Mouse (Mus musculus): ENCODE results near the gene Lrrc29.

The Lrrc29 gene

DNA sequence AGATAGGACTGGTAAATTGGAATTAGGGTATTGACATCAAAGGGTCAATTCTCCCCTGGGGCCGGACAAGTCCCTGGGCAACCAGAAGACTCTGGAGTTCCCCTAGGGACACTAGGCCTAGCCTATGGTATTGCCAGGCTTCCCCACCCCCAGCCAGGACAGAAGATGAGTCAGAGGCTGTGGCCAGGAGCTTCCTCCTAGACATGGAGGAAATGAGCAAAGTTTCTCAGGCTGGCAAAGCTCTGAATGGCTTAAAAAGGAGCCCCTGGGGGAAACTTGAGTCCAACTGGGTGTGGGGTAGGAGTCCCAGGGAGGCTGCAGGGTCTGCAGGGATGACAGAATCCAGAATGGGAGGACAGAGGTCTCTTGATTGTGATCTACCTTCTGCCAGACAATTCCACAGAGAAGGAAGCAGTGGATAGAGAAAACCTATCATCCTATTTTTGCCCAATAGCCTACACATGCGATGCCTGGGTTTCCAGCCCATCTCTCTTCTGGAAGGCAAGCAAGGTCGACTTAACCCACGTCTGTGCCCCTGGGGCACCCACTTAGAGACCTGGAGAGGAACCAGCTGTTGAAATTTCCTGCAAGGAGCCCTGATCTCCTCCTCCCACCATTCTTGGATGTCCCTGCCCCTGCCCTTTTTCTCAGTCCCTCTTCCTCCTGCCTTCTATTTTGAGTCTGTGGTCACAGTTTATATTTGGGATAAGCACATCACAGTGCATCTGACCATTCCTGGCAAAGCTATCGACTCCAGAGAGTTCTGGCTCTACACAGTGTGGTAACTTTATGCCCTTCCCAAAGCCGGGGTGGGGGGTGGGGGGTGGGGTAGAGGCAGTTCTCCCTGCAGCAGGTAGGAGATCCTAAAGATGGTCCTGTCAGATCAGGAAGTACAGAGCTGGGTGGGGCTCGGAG, 19.2 kb upstream of the Lrrc29 start:
- DNase-seq (ENCODE audit: low spot score in 2 of 2) = no peak

DNA sequence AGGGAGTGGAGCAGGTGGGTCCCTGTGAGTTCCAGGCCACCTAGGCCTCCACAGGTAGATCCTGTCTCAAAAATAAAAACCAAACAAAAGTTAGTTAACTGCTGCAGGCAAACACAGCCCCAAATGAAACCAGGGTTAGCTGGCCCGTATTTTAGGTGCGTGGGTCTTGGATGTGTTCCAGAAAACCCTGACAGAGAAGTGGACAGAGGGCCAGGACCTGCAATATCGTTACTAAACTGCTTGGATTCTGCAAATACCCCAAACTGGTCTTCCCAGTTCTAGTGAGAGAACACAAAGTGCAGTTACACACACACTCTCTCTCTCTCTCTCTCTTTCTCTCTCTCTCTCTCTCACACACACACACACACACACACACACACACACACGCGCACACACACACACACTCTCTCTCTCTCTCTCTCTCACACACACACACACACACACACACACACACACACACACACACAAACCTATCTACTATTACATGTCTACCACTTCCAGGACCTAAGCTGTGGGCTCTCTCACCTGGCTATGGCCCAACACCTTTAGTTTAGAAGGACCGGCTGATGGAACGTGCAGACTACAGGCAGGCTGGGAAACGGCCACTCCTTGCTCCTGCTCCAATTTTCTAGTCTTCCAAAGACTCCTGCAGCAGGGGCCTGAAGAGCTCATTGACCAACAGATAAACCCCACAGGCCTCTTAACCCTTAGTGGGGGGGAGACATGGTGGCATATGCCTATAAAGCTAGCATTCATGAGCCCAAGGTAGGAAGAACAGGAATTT, 17.9 kb upstream of the Lrrc29 start:
- DNase-seq (ENCODE audit: low spot score in 2 of 2) = no peak

DNA sequence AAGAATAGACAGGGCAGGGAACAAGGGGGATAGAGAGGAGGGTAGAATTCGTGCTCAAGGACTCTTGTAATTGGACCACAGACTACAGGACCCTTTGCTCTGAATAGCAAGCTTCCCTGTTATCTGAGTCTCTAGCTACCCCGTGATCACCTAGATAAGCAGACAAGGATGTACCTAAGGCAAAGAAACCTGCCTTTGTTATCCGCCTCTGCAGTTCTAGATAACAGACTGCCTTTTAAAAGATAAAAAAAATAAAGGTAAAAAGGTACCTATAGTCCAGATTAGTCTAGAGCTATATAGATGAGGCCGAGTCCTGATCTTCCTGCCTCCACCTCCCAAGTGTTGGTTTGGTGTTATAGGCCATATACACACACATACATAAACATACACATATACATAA, 16.7 kb upstream of the Lrrc29 start:
- DNase-seq (ENCODE audit: low spot score in 2 of 2) = no peak

DNA sequence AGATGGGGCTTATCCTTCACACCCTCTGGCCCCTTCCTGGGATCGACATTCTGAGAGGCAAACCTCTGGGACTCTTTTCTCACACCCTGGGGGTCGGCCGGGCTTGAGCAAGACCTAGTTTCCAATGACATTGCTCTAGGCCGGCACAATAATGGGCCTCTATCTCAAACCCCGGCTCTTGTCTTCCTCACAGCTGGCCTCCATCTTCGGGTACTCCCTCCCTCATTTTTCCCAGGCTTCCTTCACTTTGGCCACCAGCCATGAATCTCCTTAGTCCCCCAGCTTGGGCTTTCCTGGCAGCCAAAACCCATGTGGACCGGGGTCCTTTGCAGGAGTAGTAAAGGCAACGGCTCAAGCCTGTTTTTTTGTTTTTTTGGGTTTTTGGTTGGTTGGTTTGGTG, 15.3 kb upstream of the Lrrc29 start:
- DNase-seq (ENCODE audit: low spot score in 2 of 2) = no peak

DNA sequence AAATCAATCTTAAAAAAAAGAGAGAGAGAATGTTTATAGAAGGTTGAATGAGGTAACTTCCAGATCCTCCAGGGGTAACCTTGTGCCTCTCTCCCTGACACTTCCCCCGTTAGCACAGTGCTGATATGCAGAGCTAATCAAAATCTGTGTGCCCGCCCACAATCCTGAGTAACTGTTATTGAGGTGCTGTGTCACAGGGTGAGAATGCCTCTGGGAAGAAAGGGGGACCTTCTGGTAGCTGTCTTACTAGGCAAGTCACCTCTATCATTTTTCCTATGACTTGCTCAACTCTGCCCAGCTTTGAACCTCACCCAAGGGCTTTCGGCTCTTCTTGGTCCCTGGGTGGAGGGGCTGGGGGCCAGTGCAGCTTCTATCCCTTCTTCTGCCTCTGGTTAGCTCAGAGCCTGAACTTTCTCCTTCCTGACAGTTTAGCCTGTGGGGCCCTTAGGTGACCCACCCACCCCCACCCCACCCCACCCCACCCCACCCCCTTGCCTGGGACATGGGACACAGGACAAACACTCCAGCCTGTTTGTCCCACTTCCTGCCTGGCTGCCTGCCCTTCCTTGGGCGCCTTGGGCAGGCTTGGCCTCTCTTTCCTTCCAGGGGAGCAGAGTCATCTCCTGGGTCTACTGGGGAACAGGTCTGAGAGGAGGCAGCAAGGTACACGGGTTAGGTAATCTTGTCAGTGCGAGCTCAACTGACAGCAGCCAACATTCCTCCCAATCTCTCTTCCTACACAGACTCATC, 14.0 kb upstream of the Lrrc29 start:
- no peak for DNase-seq (ENCODE audit: low spot score in 2 of 2)

DNA sequence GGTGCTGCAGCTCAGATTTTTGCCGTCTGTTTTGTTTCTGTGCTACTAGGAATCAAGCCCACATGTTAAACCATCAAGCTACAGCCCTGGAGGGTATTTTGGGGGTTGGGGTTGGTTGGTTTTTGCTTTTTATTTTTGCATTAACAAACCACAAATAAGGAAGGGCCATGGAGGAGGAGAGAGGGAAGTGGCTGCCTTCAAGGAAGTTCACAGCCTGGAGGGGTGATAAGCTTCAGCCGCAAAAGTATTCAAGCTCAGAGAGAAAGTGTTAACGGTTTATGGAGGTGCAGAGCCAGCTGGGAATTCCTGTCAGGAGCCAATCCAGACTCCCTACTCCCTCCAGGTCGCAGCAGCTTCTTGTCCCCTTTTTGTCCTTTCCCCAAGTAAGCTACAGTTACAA, 12.9 kb upstream of the Lrrc29 start:
- DNase-seq (ENCODE audit: low spot score in 2 of 2) = no peak

DNA sequence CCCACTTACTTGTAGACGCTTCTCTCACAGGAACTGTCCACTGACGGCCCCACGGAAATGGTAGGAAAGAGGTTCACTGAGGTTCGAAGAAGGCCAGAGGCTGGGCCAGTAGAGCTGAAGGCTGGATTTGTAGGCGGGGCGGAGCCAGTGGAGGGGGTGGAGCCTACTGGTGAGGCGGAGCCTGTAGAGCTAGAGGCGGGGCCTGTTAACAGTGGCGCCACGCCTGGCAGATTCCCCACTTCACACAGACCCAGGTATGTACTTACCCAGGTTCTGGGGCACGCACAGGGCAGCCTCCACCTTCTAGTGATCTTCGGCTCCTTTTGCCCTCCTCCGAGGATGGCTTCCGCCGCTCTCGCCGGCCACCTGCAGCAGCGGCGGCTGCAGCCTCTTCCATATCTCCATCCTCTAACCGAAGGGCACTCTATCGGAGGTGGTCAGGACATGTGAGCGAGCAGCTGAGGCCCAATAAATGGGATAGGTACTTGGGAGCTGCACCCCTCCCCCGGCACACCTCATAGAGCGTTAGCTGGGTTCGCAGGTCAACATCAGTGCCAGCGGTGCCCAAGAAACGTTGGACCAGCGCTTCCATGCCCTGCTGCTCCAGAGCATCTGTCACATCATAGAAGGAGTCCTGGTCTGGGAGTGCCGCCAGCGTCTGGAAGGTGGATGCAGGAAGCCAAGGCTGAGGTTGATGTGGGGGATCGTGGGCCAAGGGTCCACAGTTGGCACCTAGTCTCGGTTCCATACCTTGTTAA, 10.5 kb upstream of the Lrrc29 start:
- no peak for DNase-seq (ENCODE audit: low spot score in 2 of 2)

DNA sequence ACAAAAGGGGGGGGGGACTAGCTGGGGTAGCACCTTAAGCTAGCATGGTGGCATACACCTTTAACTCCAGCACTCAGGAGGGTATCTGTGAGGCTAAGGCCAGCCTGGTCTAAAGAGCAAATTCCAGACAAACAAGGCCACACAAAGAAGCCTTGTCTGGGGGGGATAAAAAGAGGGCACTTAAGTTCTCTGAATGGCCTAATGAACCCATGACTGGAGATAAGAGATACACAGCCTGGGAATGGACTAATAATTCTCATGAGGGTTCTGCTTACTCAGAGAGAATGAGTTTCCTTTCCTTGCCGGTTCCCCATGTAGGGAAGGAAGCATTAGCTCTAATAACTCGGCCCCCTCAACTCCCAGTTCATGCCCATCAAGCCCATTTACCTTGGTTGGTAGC, 6.4 kb upstream of the Lrrc29 start:
- no peak for DNase-seq (ENCODE audit: low spot score in 2 of 2)

DNA sequence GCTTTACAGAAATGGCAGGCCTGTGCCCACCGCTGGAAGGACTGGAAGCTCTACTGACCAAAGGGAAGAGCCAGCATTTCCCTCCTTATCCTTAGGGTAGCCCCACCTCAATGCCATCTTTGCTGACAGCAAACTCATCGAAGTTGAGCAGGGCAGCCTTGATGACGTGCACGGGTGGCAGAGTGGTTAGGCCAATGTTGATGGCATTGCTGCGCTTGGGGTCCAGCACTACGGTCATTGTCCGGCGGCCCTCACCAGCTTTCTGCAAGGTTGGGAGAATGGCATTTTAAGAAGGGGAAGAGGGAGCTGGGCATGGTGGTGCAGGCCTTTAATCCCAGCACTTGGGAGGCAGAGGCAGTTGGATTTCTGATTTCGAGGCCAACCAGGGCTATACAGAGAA, 5.9 kb upstream of the Lrrc29 start:
- DNase-seq (ENCODE audit: low spot score in 2 of 2) = no peak

DNA sequence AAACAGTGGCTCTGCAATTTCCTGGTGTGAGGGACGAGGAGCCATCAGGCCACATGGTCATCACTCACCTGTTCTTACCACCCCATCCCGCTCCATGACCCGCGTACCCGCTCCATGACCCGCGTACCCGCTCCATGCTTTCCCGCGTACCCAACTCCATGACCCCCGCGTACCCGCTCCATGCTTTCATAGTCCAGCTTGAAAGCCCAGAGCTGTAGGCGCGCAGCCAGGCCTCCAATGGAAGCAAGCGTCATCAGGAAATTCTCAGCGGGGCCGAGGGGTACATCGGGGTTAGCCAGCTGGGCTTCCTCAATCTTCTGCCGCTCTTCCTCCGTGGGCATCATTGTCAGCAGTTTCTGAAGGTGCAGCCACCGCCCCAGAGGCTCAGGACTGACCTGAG, 5.4 kb upstream of the Lrrc29 start:
- DNase-seq (ENCODE audit: low spot score in 2 of 2) = no peak

DNA sequence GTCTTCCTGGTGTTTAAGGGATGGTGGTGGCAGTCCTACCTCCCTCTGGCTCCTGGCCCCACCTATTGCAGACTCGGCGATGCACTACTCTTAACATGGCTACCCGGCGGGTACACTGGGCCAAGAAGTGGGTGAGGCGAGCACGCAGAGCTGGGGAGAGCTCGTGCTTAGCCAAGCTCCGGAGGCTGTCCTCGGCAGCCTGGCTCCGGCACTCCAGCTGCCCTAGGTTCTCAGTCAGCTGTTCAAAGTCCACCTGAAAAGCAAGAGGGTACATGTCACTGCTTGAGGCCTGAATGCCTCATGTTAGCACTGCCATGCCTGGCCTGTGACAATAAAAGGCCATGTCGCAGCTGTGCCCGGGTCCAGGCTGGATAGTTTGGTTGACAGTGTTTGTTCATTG, 4.2 kb upstream of the Lrrc29 start:
- DNase-seq (ENCODE audit: low spot score in 2 of 2) = no peak

DNA sequence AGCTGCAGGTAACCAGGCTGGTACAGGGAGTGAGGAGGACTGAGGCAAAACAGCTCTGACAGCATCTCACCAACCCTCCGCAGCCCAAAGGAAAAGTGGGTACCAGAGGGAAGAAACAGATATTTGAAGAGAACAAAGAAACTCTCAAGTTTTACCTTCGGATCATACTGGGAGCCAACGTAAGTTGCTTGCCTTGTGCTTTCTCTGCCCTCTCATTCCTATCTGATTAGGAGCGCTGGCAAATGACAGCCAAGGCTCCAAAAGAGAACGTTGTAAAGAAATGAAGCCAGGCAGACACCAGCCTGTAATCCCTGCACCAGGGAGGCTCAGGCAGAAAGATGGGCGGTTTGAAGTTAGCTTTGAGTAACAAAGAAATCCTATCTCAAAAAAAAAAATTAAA, 890 bp upstream of the Lrrc29 start:
- DNase-seq (ENCODE audit: low spot score in 2 of 2) = peak in 1 of 2 experiments; percentile 32

DNA sequence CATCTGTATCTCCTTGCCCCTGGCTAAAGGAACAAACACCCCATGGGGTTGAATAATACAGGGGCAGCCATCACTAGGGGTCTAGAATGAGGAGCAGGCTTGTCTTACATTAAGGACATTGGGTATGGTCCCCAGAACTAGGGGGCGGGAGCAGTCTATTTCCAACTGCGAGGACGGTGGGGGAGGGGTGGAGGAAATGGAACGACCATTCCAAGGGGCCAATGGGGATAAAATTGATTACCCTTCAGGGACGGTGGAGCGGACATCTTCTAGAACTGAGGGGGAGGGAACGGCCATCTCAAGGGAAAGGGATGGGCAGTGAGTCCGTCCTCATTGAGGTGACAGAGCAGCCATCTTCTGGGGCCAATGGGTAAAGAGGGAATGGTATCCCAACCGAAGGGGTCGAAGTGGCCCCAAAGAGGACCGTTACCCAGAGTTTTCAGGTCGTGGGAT, 411 bp downstream of the Lrrc29 start:
- no peak for DNase-seq (ENCODE audit: low spot score in 2 of 2)

DNA sequence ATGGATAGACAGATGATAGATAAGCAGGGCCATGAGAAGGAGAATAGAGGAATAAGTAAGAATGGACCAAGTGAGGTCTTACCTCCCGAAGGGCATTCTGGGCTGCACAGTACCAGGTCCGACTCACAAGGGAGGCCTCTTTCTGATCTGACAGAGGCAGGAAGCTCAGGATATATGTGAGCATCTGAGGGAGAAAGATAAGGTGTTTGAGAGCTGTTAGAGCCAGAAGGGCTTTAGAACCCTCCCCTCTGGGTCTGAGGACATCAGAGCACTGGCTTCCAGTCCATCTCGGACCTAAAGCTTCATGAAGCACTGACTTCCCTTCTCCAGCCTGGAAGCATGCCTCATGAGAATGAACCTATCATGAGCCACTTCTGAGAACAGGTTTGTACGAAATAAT, 2.9 kb downstream of the Lrrc29 start:
- peak; percentile 58 to 59 for DNase-seq (ENCODE audit: low spot score in 2 of 2)

DNA sequence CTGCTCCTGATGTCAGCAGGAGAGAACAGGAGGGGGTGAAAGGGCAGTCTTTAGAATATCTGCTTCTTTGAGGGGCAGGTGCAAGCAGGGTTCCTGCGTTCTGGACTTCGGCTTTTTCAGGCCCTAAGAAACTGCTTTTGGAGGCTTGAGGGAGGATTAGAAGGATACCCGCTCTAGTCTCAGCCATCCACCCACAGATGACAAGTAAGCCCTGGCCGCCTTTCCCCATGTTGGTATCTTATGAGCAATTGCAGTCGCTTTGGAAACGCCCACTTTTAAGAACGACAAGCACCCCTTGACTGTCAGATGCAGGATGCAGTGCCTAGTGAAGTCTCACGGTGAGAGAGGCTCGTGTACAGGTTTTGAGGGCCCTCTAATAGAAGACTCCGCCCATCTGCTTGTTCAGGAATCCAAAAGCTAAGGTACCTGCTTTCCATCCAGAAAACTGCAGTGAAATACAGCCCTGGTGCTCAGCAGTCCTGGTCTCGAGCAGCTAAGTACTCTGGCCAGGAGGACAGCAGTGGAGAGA, 7.4 kb downstream of the Lrrc29 start:
- no peak for DNase-seq (ENCODE audit: low spot score in 2 of 2)

DNA sequence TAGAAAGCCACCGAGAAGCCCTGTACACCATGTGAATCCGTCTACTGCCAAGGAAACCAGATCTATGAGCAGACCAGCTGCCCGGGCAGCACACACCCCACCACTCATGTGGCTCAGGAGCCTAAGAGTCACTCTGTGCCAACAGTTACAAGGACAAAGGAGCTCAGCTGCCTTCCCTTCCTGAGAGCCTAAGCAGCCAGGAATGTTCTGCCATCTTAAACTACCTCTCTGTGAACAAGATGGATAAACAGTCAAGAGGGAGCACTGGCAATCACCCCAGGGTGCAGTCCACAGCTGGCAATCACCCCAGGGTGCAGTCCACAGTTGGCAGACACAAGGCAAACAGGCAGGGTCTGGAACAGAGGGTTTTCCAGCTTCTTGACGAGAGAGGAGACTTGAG, 8.1 kb downstream of the Lrrc29 start:
- DNase-seq (ENCODE audit: low spot score in 2 of 2) = no peak

DNA sequence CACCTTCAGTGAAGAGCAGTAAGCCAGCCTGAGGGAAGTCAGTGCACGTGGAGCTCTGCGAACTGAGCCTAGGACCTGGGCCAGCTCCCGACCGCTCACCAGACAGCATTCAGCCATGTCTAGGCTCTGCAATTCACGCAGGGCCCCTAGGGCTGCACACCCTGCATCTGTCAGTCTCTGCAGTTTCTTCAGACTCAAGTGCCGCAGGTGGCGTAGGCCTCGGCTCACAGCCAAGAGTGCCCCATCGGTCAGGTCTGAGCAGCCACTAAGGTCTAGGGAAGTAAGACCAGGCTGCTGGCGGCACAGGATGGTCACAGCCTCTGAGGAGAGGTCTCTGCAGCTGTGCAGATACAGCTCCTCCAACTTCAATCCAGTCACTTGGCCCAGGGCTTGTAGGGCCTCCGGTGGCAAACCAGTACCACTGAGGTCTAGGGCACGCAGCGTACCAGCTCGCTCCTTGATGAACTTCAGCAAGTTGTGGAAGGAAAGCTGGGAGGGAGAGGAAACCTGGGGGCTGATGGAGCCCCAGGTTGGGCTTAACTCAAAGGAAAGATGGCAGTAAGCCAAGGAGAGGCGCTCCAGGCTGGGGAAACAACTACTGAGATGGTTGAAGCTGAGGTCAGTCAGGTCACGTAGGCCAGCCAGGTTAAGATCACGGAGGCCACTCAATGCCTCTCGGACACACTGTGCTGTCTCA, 10.9 kb downstream of the Lrrc29 start:
- no peak for DNase-seq (ENCODE audit: low spot score in 2 of 2)

DNA sequence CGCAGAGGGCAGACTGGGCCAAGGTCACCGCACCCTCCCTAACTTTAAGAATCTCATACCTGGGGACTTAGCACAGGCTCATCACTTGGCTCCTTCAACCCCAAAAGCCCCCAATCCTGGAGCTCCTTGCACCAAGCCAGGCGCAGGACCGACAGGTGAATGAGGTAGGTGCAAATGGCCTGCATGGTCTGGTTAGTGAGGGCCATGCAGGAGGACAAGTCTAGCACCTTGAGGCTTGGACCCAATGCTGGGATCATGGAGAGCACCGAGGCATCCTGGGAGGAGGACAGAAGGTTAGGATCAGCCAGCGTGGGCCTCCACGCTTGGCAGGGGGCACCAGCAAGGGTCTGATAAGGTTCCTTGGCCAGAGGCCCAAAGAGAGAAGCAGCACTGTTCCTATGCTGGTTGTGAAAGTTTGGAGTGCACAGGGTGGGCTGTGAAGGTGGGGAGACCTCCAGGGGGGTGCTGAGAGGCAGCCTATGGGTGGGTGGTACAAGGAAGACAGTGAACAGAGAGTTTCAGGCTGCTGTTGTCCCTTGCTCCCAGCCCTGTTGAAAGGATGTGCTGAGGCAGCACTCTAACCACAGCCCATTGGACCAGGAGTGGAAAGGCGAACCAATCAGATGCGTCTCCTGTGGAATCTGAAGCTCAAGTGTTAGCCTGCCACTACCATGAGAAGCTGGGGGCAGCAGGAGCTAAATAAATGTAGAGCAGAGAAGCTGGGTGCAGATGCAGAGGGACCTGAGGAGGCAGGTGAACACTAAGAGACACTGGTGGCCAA, 12.3 kb downstream of the Lrrc29 start:
- no peak for DNase-seq (ENCODE audit: low spot score in 2 of 2)

DNA sequence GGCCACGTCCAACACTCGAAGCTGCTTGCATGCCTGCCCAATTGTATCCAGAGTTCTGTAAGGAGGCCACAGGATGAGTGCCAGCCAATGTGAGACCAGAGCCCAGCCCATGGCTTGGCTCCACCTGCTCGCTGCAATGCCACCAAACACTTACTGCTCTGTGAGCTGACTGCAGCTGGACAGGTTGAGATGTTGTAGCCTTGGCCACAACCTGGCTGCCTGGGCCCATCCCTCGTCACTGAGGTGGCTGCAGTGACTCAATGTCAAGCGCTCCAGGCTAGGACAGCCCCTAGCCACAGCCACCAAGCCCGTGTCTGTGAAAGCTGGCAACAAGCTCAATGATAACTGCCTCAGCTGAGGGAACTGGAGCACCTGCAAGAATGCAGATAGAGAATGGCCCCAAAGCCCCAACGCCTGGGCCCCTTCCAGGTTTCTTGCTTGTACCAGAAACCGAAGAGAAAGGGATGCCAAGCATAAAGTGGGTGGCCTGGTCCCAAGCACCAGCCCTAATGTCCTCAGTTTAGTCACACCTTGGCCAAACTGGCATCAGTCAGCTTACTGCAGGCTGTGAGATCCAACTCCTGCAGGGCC, 13.1 kb downstream of the Lrrc29 start:
- no peak for DNase-seq (ENCODE audit: low spot score in 2 of 2)

Measured in spleen, postnatal 10 days (tissue).